Mouse (Mus musculus) ES-E14 (cell line): ENCODE data around the gene Slc25a19.

Experiments used
- HCFC1 ChIP-seq: IDR thresholded peaks from 2 replicates; pipeline ENCODE4 v1.6.1; 2012; ENCODE audit warnings: low read length, inconsistent platforms, borderline replicate concordance; ENCODE audit not compliant: insufficient read depth
- MAFK ChIP-seq: IDR thresholded peaks from 2 replicates; pipeline ENCODE4 v1.6.1; 2014; ENCODE audit warnings: mild to moderate bottlenecking, low read depth, low read length, inconsistent platforms; ENCODE audit not compliant: insufficient read depth
- ZC3H11A ChIP-seq: IDR thresholded peaks from 2 replicates; pipeline ENCODE4 v1.6.1; 2012; ENCODE audit warnings: low read depth, mild to moderate bottlenecking, inconsistent platforms, low read length, borderline replicate concordance

GRCm38 (mm10) chr11:115632247-115632646 lies 4.2 kb upstream of the Slc25a19 start:
- TF ChIP-seq MAFK (no peak), ZC3H11A (no peak), HCFC1 (no peak)
